8 mouse cellular contexts compared by ENCODE assay signal in genomic region chr14:25451699-25452632, GRCm38 (mm10). TPM values are rescaled to one million over a fixed set of nuclear protein-coding genes. Genes with fewer than 3 reads are reported as not detected.
A peak's percentile ranks its signal among the peaks of the same experiment; 100 is the strongest.
DNase-seq lines count a peak whose midpoint lies in the region; ATAC-seq and TF ChIP-seq lines count a peak whose summit lies in the region.

No protein-coding gene starts in this region.

- H3K27me3 ChIP-seq in heart, embryonic 11.5 days (ENCODE audit: control insufficient read depth, insufficient read depth, low read length) = no peaks in the 10 kb centered on the region; the same call in 1 of the 2 replicates
- H3K27me3 ChIP-seq in heart, postnatal 0 days (ENCODE audit: control insufficient read depth, insufficient read depth, low read length) = no peaks in the 10 kb centered on the region
- H3K27me3 ChIP-seq in liver, embryonic 15.5 days = peaks cover 43% of the 10 kb centered on the region
- no peaks in the 10 kb centered on the region for H3K27me3 ChIP-seq in midbrain, embryonic 15.5 days (replicated peaks)
- no peaks in the 10 kb centered on the region for H3K27me3 ChIP-seq in hindbrain, embryonic 11.5 days (ENCODE audit: control insufficient read depth, insufficient read depth, low read length)

- H3K36me3 ChIP-seq in heart, embryonic 11.5 days (ENCODE audit: control insufficient read depth, insufficient read depth, low read length) = no peaks in the 10 kb centered on the region
- no peaks in the 10 kb centered on the region for H3K36me3 ChIP-seq in heart, postnatal 0 days (replicated peaks; ENCODE audit: control insufficient read depth, insufficient read depth, low read length)
- H3K36me3 ChIP-seq in liver, embryonic 15.5 days (replicated peaks) = no peaks in the 10 kb centered on the region
- H3K36me3 ChIP-seq in midbrain, embryonic 15.5 days (replicated peaks) = no peaks in the 10 kb centered on the region
- no peaks in the 10 kb centered on the region for H3K36me3 ChIP-seq in hindbrain, embryonic 11.5 days (ENCODE audit: control insufficient read depth, insufficient read depth, low read length)

- TF ChIP-seq CTCF in heart, postnatal 0 days (IDR thresholded peaks at IDR 0.05; ENCODE audit: low read depth) = no peak

- no peak for TF ChIP-seq EP300 in heart, postnatal 0 days (IDR thresholded peaks at IDR 0.05; ENCODE audit: low read depth)

- H3K9ac ChIP-seq in heart, embryonic 11.5 days (ENCODE audit: low read depth, low read length) = no peak overlapping the region
- no peak overlapping the region for H3K9ac ChIP-seq in heart, postnatal 0 days (replicated peaks; ENCODE audit: low read depth, low read length)
- H3K9ac ChIP-seq in liver, embryonic 15.5 days = no peak overlapping the region
- H3K9ac ChIP-seq in midbrain, embryonic 15.5 days = no peak overlapping the region
- H3K9ac ChIP-seq in hindbrain, embryonic 11.5 days (ENCODE audit: low read depth, low read length) = no peak overlapping the region

- H3K4me2 ChIP-seq in heart, embryonic 11.5 days = peak overlapping the region; percentile 32
- no peak overlapping the region for H3K4me2 ChIP-seq in heart, postnatal 0 days (ENCODE audit: low read depth, low read length)
- peak overlapping the region; percentile 29 for H3K4me2 ChIP-seq in liver, embryonic 15.5 days
- H3K4me2 ChIP-seq in midbrain, embryonic 15.5 days = no peak overlapping the region
- H3K4me2 ChIP-seq in hindbrain, embryonic 11.5 days (replicated peaks; ENCODE audit: low read depth, low read length) = no peak overlapping the region

- peak overlapping the region; percentile 68 for H3K27ac ChIP-seq in heart, embryonic 11.5 days (ENCODE audit: low read depth, low read length)
- peak overlapping the region; percentile 56 for H3K27ac ChIP-seq in heart, postnatal 0 days (ENCODE audit: low read depth)
- H3K27ac ChIP-seq in liver, embryonic 15.5 days (replicated peaks) = peak overlapping the region; percentile 80
- no peak overlapping the region for H3K27ac ChIP-seq in midbrain, embryonic 15.5 days
- no peak overlapping the region for H3K27ac ChIP-seq in hindbrain, embryonic 11.5 days (ENCODE audit: low read depth, low read length)

- H3K4me3 ChIP-seq in heart, embryonic 11.5 days (ENCODE audit: low read depth, low read length) = no peak overlapping the region
- H3K4me3 ChIP-seq in heart, postnatal 0 days (ENCODE audit: low read depth, low read length) = no peak overlapping the region
- 0 out of 2 replicates have a peak overlapping the region, but pooled peaks have one; percentile 14 for H3K4me3 ChIP-seq in liver, embryonic 15.5 days (replicated peaks)
- H3K4me3 ChIP-seq in midbrain, embryonic 15.5 days = no peak overlapping the region
- H3K4me3 ChIP-seq in hindbrain, embryonic 11.5 days (ENCODE audit: low read depth, low read length) = no peak overlapping the region

- WGBS in heart, embryonic 11.5 days (ENCODE audit: insufficient replicate concordance) = 26% methylated on average over 10 of the region's 10 CpGs
- WGBS in heart, postnatal 0 days = 37% methylated on average over 10 of the region's 10 CpGs
- 38% methylated on average over 10 of the region's 10 CpGs for WGBS in liver, embryonic 15.5 days (ENCODE audit: insufficient replicate concordance)
- WGBS in midbrain, embryonic 15.5 days = 84% methylated on average over 10 of the region's 10 CpGs
- WGBS in hindbrain, embryonic 11.5 days = 52% methylated on average over 10 of the region's 10 CpGs

- peaks cover 51% of the 10 kb centered on the region for H3K4me1 ChIP-seq in heart, embryonic 11.5 days (ENCODE audit: control insufficient read depth, insufficient read depth, low read length)
- H3K4me1 ChIP-seq in heart, postnatal 0 days (ENCODE audit: control insufficient read depth, insufficient read depth) = peaks cover 22% of the 10 kb centered on the region
- peaks cover 54% of the 10 kb centered on the region for H3K4me1 ChIP-seq in liver, embryonic 15.5 days (replicated peaks)
- H3K4me1 ChIP-seq in midbrain, embryonic 15.5 days = peaks cover 16% of the 10 kb centered on the region
- H3K4me1 ChIP-seq in hindbrain, embryonic 11.5 days (replicated peaks; ENCODE audit: control insufficient read depth, insufficient read depth, low read length) = peaks cover 4% of the 10 kb centered on the region; the same call in 1 of the 2 replicates

- H3K9me3 ChIP-seq in heart, embryonic 11.5 days (replicated peaks; ENCODE audit: control insufficient read depth, low read length) = no peaks in the 10 kb centered on the region
- no peaks in the 10 kb centered on the region for H3K9me3 ChIP-seq in heart, postnatal 0 days (replicated peaks; ENCODE audit: control insufficient read depth, low read length)
- H3K9me3 ChIP-seq in liver, embryonic 15.5 days (replicated peaks) = no peaks in the 10 kb centered on the region
- no peaks in the 10 kb centered on the region for H3K9me3 ChIP-seq in midbrain, embryonic 15.5 days
- H3K9me3 ChIP-seq in hindbrain, embryonic 11.5 days (ENCODE audit: control insufficient read depth, low read length) = no peaks in the 10 kb centered on the region

- no peak for DNase-seq in heart, postnatal 25 days (ENCODE audit: low spot score)
- DNase-seq in heart, postnatal 0 days (ENCODE audit: low spot score) = no peak
- DNase-seq in kidney, postnatal 10 days = peak; percentile 78
- DNase-seq in layer of hippocampus, postnatal 25 days (ENCODE audit: extremely low spot score in 1 of 2, low spot score in 1 of 2) = no peak
- no peak for DNase-seq in hindbrain, embryonic 11.5 days (ENCODE audit: low spot score)

- 0 out of 2 replicates have a peak, but pooled peaks have one; percentile 0 for ATAC-seq in heart, embryonic 11.5 days (replicated peaks; ENCODE audit: insufficient number of reproducible peaks, low FRiP score, low TSS enrichment)
- ATAC-seq in heart, postnatal 0 days (ENCODE audit: insufficient read depth, low read depth) = no peak
- ATAC-seq in liver, embryonic 15.5 days (ENCODE audit: insufficient read depth) = peak; percentile 83
- no peak for ATAC-seq in midbrain, embryonic 15.5 days (replicated peaks)
- no peak for ATAC-seq in hindbrain, embryonic 11.5 days (ENCODE audit: low FRiP score)

- intact Hi-C loops in heart, postnatal 25 days (cut with DNase I) = loop anchor here (2.0 to 10.0 kb wide), 2 partner anchors 47 to 957 kb away; no protein-coding TSS in a partner anchor

RNA-seq across cellular contexts. Expression of gene Zmiz1, which starts 7.0 kb away (rescaled TPM):
- 34.9 and 36.2 TPM in 2 replicates for polyA plus RNA-seq in heart, embryonic 11.5 days (2014; fragmentation: Nextera tagmentation; extraction: Ambion mirVana)
- 10 to 100 TPM; 40.2 to 49.9 TPM for total RNA-seq in heart, postnatal 25 days (2021)
- total RNA-seq in heart, postnatal 0 days (2014; rRNA removed; ENCODE audit: low replicate concordance) = 41.0 and 47.8 TPM in 2 replicates
- 12.4 and 13.8 TPM in 2 replicates for polyA plus RNA-seq in heart, postnatal 0 days (2015; fragmentation: Nextera tagmentation; extraction: Ambion mirVana)
- 4.3 and 4.9 TPM in 2 replicates for polyA plus RNA-seq in liver, embryonic 15.5 days (2015; fragmentation: Nextera tagmentation; extraction: Ambion mirVana)
- 77.3 and 78.8 TPM in 2 replicates for polyA plus RNA-seq in midbrain, embryonic 15.5 days (2015; fragmentation: Nextera tagmentation; extraction: Ambion mirVana)
- 100 to 1,000 TPM in 1 of 2 experiments, 10 to 100 TPM in 1; 82.5 to 105 TPM for total RNA-seq in layer of hippocampus, postnatal 25 days (2021)
- polyA plus RNA-seq in hindbrain, embryonic 11.5 days (2014; fragmentation: Nextera tagmentation; extraction: Ambion mirVana) = 47.5 and 57.0 TPM in 2 replicates

Comparison
In these comparisons a context has a peak if more than half of its experiments do, and no peak if none do; other contexts are left out.
1. ATAC-seq: peak in heart, embryonic 11.5 days (single experiment) and liver, embryonic 15.5 days (single experiment); none in heart, postnatal 0 days (single experiment), midbrain, embryonic 15.5 days (single experiment) and hindbrain, embryonic 11.5 days (single experiment).
2. H3K4me2 ChIP-seq: peak in heart, embryonic 11.5 days (single experiment) and liver, embryonic 15.5 days (single experiment); none in heart, postnatal 0 days (single experiment), midbrain, embryonic 15.5 days (single experiment) and hindbrain, embryonic 11.5 days (single experiment).
3. H3K27ac ChIP-seq: peak in heart, embryonic 11.5 days (single experiment), heart, postnatal 0 days (single experiment) and liver, embryonic 15.5 days (single experiment); none in midbrain, embryonic 15.5 days (single experiment) and hindbrain, embryonic 11.5 days (single experiment).